Mouse (Mus musculus) midbrain, embryonic 16.5 days (tissue): ENCODE results near the gene Hnf1b. TPM values are rescaled to one million over a fixed set of nuclear protein-coding genes. Genes with fewer than 3 reads are reported as not detected.

Source experiments
- ATAC-seq: fragments of 200-750 bp; cut with Nextera tagmentation; 2 replicates; pipeline ENCODE4 v1.8.0; 2017; ENCODE audit warnings: moderate TSS enrichment
- H3K27ac ChIP-seq: fragments of 300-500 bp; sonication (generic); 2 replicates; pipeline ENCODE4 v1.5.1; 2014; ENCODE audit warnings: mild to moderate bottlenecking, low read length, mixed read lengths
- H3K27me3 ChIP-seq: fragments of 300-500 bp; sonication (generic); 2 replicates; pipeline ENCODE4 v1.6.1; 2014; ENCODE audit warnings: low read depth, low read length, mixed read lengths; ENCODE audit not compliant: control insufficient read depth, insufficient read depth
- H3K36me3 ChIP-seq: fragments of 300-500 bp; sonication (generic); 2 replicates; pipeline ENCODE4 v1.6.1; 2014; ENCODE audit warnings: mild to moderate bottlenecking, low read length, moderate library complexity, mixed read lengths; ENCODE audit not compliant: control insufficient read depth, insufficient read depth
- H3K4me1 ChIP-seq: fragments of 300-500 bp; sonication (generic); 2 replicates; pipeline ENCODE4 v1.6.1; 2014; ENCODE audit warnings: mild to moderate bottlenecking, low read length, mixed read lengths; ENCODE audit not compliant: control insufficient read depth, insufficient read depth
- H3K4me2 ChIP-seq: fragments of 300-500 bp; sonication (generic); 2 replicates; pipeline ENCODE4 v1.6.1; 2014; ENCODE audit warnings: mild to moderate bottlenecking, low read length, mixed read lengths
- H3K4me3 ChIP-seq: fragments of 300-500 bp; sonication (generic); 2 replicates; pipeline ENCODE4 v1.5.1; 2014; ENCODE audit warnings: low read depth, mild to moderate bottlenecking, low read length, moderate library complexity, mixed read lengths
- H3K9ac ChIP-seq: fragments of 300-500 bp; sonication (generic); 2 replicates; pipeline ENCODE4 v1.6.1; 2014; ENCODE audit warnings: low read depth, low read length, mixed read lengths
- H3K9me3 ChIP-seq: fragments of 300-500 bp; sonication (generic); replicated peaks from 2 replicates; pipeline ENCODE4 v1.6.1; 2014; ENCODE audit warnings: mild to moderate bottlenecking, low read length, mixed read lengths; ENCODE audit not compliant: control insufficient read depth, poor library complexity, severe bottlenecking
- whole genome bisulfite sequencing: fragments of 180-500 bp; shearing (Covaris S2); extraction: QIAGEN DNeasy Blood & Tissue Kit; methylation state at CpG from one replicate; pipeline ENCODE4 v1.1.7; 2014; 5-methylcytosine and 5-hydroxymethylcytosine counted together
- polyA plus RNA-seq: library from polyadenylated mRNA; unstranded; fragments of >200 nt; fragmentation: Nextera tagmentation; extraction: Ambion mirVana; gene quantifications from 2 replicates; pipeline ENCODE4 v1.2.1, GENCODE M21; 2015

Gene Hnf1b
- polyA plus RNA-seq, 1 experiment from 2014 or later: 0.13 TPM

GRCm38 (mm10) chr11:83869147-83869546 lies 19.3 kb downstream of the Hnf1b start:
- no peak for ATAC-seq
- no peak overlapping the region for H3K4me2 ChIP-seq
- no peaks in the 10 kb centered on the region for H3K36me3 ChIP-seq
- H3K27ac ChIP-seq: no peak overlapping the region
- WGBS: 0% methylated on average over 1 of the region's 1 CpGs
- peaks cover 5% of the 10 kb centered on the region for H3K27me3 ChIP-seq
- H3K4me1 ChIP-seq: no peaks in the 10 kb centered on the region
- no peak overlapping the region for H3K9ac ChIP-seq
- no peaks in the 10 kb centered on the region for H3K9me3 ChIP-seq
- H3K4me3 ChIP-seq: no peak overlapping the region

GRCm38 (mm10) chr11:83869686-83870085 lies 19.8 kb downstream of the Hnf1b start:
- Histone ChIP-seq H3K4me2 (no peak overlapping the region), H3K36me3 (no peaks in the 10 kb centered on the region), H3K27ac (no peak overlapping the region), H3K27me3 (peaks cover 3% of the 10 kb centered on the region), H3K4me3 (no peak overlapping the region), H3K4me1 (no peaks in the 10 kb centered on the region), H3K9me3 (no peaks in the 10 kb centered on the region), H3K9ac (no peak overlapping the region)
- ATAC-seq: no peak
- 38% methylated on average over 3 of the region's 3 CpGs for WGBS

GRCm38 (mm10) chr11:83871780-83872554 lies 22.1 kb downstream of the Hnf1b start:
- H3K4me3 ChIP-seq: no peak overlapping the region
- no peak for ATAC-seq
- no peaks in the 10 kb centered on the region for H3K9me3 ChIP-seq
- no peak overlapping the region for H3K9ac ChIP-seq
- no peak overlapping the region for H3K4me2 ChIP-seq
- H3K36me3 ChIP-seq: no peaks in the 10 kb centered on the region
- no peaks in the 10 kb centered on the region for H3K27me3 ChIP-seq
- H3K4me1 ChIP-seq: no peaks in the 10 kb centered on the region
- no peak overlapping the region for H3K27ac ChIP-seq
- 78% methylated on average over 9 of the region's 9 CpGs for WGBS

- no peak overlapping the region for H3K9ac ChIP-seq
These were observed 23.6 kb downstream of the Hnf1b start for GRCm38 (mm10) chr11:83873509-83873908.

GRCm38 (mm10) chr11:83876630-83877029 lies 26.8 kb downstream of the Hnf1b start:
- H3K4me3 ChIP-seq: no peak overlapping the region
- no peaks in the 10 kb centered on the region for H3K9me3 ChIP-seq
- no peak for ATAC-seq
- 92% methylated on average over 7 of the region's 7 CpGs for whole genome bisulfite sequencing
- no peak overlapping the region for H3K9ac ChIP-seq
- no peaks in the 10 kb centered on the region for H3K36me3 ChIP-seq
- H3K27me3 ChIP-seq: no peaks in the 10 kb centered on the region
- no peaks in the 10 kb centered on the region for H3K4me1 ChIP-seq
- no peak overlapping the region for H3K27ac ChIP-seq
- H3K4me2 ChIP-seq: no peak overlapping the region

More at GRCm38 (mm10) chr11:83873509-83873908, 23.6 kb downstream of the Hnf1b start:
- WGBS: 86% methylated on average over 9 of the region's 9 CpGs
- Histone ChIP-seq H3K4me1 (no peaks in the 10 kb centered on the region), H3K4me3 (no peak overlapping the region), H3K4me2 (no peak overlapping the region), H3K36me3 (no peaks in the 10 kb centered on the region), H3K27me3 (no peaks in the 10 kb centered on the region), H3K27ac (no peak overlapping the region), H3K9me3 (no peaks in the 10 kb centered on the region)
- no peak for ATAC-seq

GRCm38 (mm10) chr11:83877765-83878164 lies 27.9 kb downstream of the Hnf1b start:
- no peak overlapping the region for H3K27ac ChIP-seq
- no peaks in the 10 kb centered on the region for H3K9me3 ChIP-seq
- no peak overlapping the region for H3K4me2 ChIP-seq
- 83% methylated on average over 8 of the region's 8 CpGs for WGBS
- no peak overlapping the region for H3K9ac ChIP-seq
- H3K4me3 ChIP-seq: no peak overlapping the region
- no peak for ATAC-seq
- H3K4me1 ChIP-seq: no peaks in the 10 kb centered on the region; the same call in 1 of the 2 replicates
- H3K27me3 ChIP-seq: no peaks in the 10 kb centered on the region
- H3K36me3 ChIP-seq: no peaks in the 10 kb centered on the region

GRCm38 (mm10) chr11:83878417-83878952 lies 28.6 kb downstream of the Hnf1b start:
- no peaks in the 10 kb centered on the region; the same call in 1 of the 2 replicates for H3K4me1 ChIP-seq
- no peak overlapping the region for H3K4me3 ChIP-seq
- H3K27ac ChIP-seq: no peak overlapping the region
- H3K4me2 ChIP-seq: no peak overlapping the region
- H3K9me3 ChIP-seq: no peaks in the 10 kb centered on the region
- no peak for ATAC-seq
- no peaks in the 10 kb centered on the region for H3K36me3 ChIP-seq
- no peak overlapping the region for H3K9ac ChIP-seq
- 75% methylated on average over 4 of the region's 4 CpGs for WGBS
- H3K27me3 ChIP-seq: no peaks in the 10 kb centered on the region

- 82% methylated on average over 3 of the region's 3 CpGs for WGBS
- no peak overlapping the region for H3K4me3 ChIP-seq
- no peaks in the 10 kb centered on the region for H3K36me3 ChIP-seq
- no peaks in the 10 kb centered on the region for H3K9me3 ChIP-seq
- H3K9ac ChIP-seq: no peak overlapping the region
- no peak for ATAC-seq
- no peak overlapping the region for H3K4me2 ChIP-seq
- H3K4me1 ChIP-seq: no peaks in the 10 kb centered on the region; the same call in 1 of the 2 replicates
- H3K27ac ChIP-seq: no peak overlapping the region
- no peaks in the 10 kb centered on the region for H3K27me3 ChIP-seq
These were observed 29.3 kb downstream of the Hnf1b start for GRCm38 (mm10) chr11:83879130-83879529.

GRCm38 (mm10) chr11:83881438-83881837 lies 31.6 kb downstream of the Hnf1b start:
- ATAC-seq: no peak
- Histone ChIP-seq H3K9me3 (no peaks in the 10 kb centered on the region), H3K4me1 (no peaks in the 10 kb centered on the region; the same call in 1 of the 2 replicates), H3K4me2 (no peak overlapping the region), H3K27ac (no peak overlapping the region), H3K36me3 (no peaks in the 10 kb centered on the region), H3K4me3 (no peak overlapping the region), H3K9ac (no peak overlapping the region), H3K27me3 (no peaks in the 10 kb centered on the region)
- WGBS: 91% methylated on average over 5 of the region's 5 CpGs
